Mouse (Mus musculus) embryo, embryonic 11.5 days (tissue): ENCODE measurements around the gene Tom1.
A peak's percentile ranks its signal among the peaks of the same experiment; 100 is the strongest.

Source experiments
- DNase-seq: peaks from one replicate; pipeline ENCODE4 v3.0.0-alpha.2; 2012; ENCODE audit warnings: low read depth, low spot score

Tom1 gene

DNA sequence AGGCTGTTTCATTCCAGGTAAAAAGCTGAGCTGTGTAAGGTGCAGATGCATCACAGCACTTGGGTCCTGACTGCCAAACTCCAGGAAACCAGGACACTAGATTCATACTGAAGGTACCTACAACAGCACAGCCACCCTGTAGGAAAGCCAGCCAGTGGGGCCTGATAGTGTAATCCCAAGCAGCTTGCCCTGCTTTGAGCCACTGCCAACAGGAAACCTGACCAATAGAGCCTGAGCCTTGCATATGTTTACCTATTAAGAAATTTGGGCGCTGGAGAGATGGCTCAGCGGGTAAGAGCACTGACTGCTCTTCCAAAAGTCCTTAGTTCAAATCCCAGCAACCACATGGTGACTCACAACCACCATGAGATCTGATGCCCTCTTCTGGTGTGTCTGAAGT, 8.7 kb downstream of the Tom1 start:
- no peak for DNase-seq

DNA sequence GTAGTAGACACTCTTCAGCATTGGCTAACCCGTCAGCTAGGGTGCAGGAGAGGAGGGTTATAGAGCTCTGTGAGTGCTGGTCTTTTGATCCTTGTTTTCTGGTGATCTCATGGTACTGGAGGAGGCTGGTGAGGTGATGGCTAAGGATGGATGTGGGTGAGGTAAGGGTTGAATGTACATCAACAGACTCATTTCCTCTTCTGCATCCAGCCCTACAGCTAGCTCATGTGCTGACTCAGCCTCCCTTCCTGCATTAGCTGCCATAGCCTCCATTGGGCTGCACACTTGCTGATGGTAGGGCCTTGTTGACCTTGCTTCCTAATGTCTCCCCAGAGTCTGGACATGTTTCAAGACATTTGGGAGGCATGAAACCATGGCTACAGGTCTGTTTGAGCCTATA, 9.5 kb downstream of the Tom1 start:
- no peak for DNase-seq

DNA sequence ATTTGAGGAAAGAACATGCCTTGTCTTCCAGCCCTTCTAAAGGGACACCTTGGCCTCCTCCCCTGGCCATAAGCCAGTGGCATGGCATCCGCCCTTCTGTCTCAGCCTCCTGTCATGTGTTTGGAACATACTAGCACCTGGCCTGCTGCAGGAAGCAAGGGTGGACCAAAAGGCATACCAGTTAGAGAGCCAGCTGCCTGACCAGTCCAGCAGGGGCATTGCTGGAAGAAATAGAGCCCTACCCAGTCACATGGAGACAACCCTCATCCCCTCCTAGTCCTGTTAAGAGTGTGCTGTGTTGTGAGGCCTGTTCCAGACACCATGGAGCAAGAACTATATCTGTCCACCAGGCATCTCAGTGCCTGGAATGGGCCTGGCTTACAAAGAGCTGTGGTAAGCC, 12.8 kb downstream of the Tom1 start:
- no peak for DNase-seq

DNA sequence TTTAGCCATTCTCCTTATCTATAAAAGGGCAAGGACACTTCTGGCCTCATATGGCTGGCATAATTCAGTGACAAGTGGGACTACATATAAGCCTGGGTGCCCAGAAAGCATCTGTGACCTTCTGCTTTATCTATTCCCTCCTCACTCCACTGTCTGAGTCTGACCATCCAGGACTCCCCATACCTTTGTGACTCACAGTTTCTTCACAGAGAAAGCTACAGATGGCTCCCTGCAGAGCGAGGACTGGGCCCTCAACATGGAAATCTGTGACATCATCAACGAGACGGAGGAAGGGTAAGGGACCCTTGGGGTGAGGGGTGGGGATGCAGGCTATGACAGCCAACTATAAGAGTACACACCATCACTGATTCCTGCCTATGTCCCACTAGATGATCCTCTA, 14.3 kb downstream of the Tom1 start:
- DNase-seq, result no peak

DNA sequence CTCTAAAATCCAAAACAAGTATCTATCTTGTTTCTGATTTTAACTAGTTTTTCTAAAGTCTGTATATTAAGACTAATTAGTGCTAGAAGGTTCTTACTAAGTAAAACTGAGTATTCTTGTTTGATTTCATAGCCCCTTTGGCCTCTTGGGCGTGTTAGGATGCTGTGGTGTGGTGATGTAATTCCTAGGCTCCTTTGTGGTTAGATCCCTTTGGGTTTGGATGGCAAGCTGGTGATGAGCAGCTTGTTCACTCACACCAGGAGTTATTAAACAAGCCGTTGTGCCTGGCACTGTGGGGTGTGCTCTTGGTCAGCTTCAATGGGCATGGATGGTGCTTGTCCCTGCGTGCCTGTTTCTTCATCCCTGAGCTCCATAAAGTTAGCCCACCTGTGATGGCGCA, 19.8 kb downstream of the Tom1 start:
- no peak for DNase-seq

DNA sequence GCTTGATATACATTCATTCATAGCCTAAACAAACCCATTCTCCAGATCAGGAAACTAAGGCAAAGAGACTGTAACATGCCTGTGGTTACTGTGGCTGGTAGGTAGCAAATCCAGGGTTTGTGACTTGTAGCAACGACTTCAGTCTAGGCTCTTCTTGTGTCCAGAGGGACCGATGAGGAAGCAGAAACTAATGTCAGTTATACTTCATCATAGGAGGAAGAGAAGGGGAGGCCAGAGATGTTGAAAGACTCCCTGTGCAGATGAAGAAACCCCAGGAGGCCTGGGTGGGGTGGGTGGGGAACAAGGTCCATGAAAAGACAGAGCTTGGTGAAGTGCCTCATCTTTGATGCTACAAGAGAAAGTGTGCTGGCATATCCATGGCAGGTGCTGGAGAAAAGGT, 22.2 kb downstream of the Tom1 start:
- DNase-seq, result no peak

- no peak for DNase-seq
Observed at GRCm38 (mm10) chr8:75060022-75060421, 26.5 kb downstream of the Tom1 start.

- no peak for DNase-seq
Observed at GRCm38 (mm10) chr8:75060815-75061214, 27.3 kb downstream of the Tom1 start.

DNA sequence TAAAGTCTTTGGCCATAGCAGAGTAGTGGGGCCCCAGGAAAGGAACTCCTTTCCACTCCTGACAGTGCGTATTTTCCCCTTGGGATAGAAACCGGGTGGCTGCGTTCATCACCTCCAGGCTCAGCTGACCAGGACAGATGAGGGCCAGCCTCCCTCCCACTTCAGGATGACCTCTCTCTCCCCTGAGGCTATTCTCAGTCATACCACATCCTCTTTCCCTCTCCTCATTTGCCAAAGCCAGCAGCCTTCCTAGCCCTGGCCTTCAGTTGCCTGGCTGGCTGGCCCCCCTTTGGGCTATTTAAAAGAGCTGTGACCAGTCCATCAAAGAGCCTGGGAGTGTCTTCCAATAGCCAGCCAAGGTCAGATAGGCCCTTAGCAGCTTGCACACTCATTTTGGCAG, 29.8 kb downstream of the Tom1 start:
- no peak for DNase-seq

- no peak for DNase-seq
Observed at GRCm38 (mm10) chr8:75064790-75065189, 31.3 kb downstream of the Tom1 start.

GRCm38 (mm10) chr8:75067287-75067686, 33.8 kb downstream of the Tom1 start:
- no peak for DNase-seq

- no peak for DNase-seq
Observed at GRCm38 (mm10) chr8:75070297-75070696, 36.8 kb downstream of the Tom1 start.

- peak; percentile 67 for DNase-seq
Observed at GRCm38 (mm10) chr8:75071627-75072346, 38.3 kb downstream of the Tom1 start.

GRCm38 (mm10) chr8:75074876-75075275, 41.4 kb downstream of the Tom1 start:
- no peak for DNase-seq

- DNase-seq, result no peak
Observed at GRCm38 (mm10) chr8:75078215-75078614, 44.7 kb downstream of the Tom1 start.

DNA sequence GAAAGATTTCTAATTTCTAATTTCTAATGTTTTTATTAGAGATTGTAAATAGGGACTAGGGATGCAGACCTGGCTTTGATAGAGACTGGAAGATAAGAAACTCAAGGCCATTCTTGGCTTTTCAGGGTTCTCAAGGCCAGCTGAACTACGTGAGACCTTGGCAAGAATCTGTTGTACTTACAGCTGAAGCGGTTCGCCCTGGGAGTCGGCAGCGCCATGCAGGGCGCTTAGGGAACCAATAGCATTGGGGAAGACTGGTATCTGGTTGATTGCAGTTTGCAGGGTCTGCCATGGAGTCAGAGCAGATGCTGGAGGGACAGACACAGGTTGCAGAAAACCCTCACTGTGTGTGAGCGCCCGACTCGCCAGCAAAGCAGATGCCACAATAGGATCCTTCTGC, 45.3 kb downstream of the Tom1 start:
- no peak for DNase-seq

GRCm38 (mm10) chr8:75081364-75082040, 48.0 kb downstream of the Tom1 start:
- no peak for DNase-seq

- no peak for DNase-seq
Observed at GRCm38 (mm10) chr8:75082181-75082805, 48.8 kb downstream of the Tom1 start.

GRCm38 (mm10) chr8:75083846-75084245, 50.3 kb downstream of the Tom1 start:
- DNase-seq, result peak; percentile 86

GRCm38 (mm10) chr8:75084382-75085064, 51.0 kb downstream of the Tom1 start:
- no peak for DNase-seq

DNA sequence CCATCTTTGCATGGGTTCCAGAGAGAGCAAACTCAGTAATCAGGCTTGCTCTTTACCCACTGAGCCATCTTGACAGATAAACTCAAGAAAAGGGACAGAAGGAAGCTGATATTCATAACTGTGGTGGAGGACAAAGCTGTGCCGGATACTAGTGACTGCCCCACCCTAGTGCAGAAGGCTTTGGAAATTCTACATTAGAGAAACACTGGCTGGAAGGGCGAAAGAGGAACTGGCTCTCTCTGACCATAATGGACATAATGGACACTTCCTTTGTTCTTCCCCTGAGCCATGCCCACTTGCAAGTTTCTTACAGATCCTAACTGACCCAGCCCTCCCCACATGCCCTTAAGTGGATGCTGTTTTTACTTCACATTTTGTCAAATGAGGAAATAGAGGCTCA, 52.5 kb downstream of the Tom1 start:
- no peak for DNase-seq

DNA sequence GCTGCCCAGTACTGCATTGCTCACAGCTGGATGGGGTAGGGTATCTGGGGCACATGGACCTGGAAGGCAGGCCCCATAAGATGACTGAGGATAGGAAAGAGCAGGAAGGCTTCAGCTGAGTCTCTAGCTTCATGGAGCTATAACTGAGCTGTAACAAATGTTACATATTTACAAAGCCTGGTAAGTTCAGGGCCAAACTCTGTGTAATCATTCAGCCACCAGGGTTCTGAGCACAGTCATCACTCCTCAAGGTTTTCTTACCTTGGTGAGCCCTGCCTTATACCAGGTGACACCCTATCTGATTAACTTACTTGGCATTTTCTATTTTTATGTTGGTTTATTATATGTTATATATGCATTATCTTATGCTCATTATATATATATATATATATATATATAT, 53.6 kb downstream of the Tom1 start:
- no peak for DNase-seq
